Mouse (Mus musculus): ENCODE measurements around the gene Mrpl45. TPM values are rescaled to one million over a fixed set of nuclear protein-coding genes. Genes with fewer than 3 reads are reported as not detected.

Gene Mrpl45
- total and polyA plus RNA-seq, 3 experiments: 106 to 153 (median 124) TPM

GRCm38 (mm10) chr11:97333044-97333443, 17.5 kb downstream of the Mrpl45 start:
- H3K4me1 ChIP-seq (ENCODE audit: control insufficient read depth in 1 of 2, insufficient read depth in 2 of 2): peaks cover 20 to 53% of the 10 kb centered on the region in 2 experiments
- dilution Hi-C loops (cut with MboI; ENCODE audit: extremely low pct_ligation_motif_present, extremely low pct_unique_long_range_greater_than_20kb, low sequenced_read_pairs): no loop called here
- no peaks in the 10 kb centered on the region for H3K79me2 ChIP-seq (replicated peaks; ENCODE audit: control insufficient read depth, extremely low read depth, insufficient read depth, poor library complexity, severe bottlenecking)
- no peak overlapping the region for H3K27ac ChIP-seq (ENCODE audit: insufficient read depth, low read depth)
- peak; percentile 40 for DNase-seq (ENCODE audit: extremely low read depth)
- no peak overlapping the region for H3K9ac ChIP-seq (ENCODE audit: insufficient read depth, low read depth)
- TF ChIP-seq MAZ (IDR thresholded peaks at IDR 0.05; ENCODE audit: low read depth, low read length): no peak
- TF ChIP-seq PAX5 (IDR thresholded peaks at IDR 0.05; ENCODE audit: low read length): no peak
- no peak for TF ChIP-seq POLR2AphosphoS2 (IDR thresholded peaks at IDR 0.05; ENCODE audit: low read depth, low read length)
- TF ChIP-seq ZNF384 (IDR thresholded peaks at IDR 0.05; ENCODE audit: low read depth, low read length): no peak
- TF ChIP-seq CHD2 (IDR thresholded peaks at IDR 0.05; ENCODE audit: low read length): no peak
- TF ChIP-seq MEF2A (IDR thresholded peaks at IDR 0.05; ENCODE audit: borderline replicate concordance, low read depth, low read length): no peak
- no peak for TF ChIP-seq SMC3 (IDR thresholded peaks at IDR 0.05; ENCODE audit: low read depth, low read length)
- TF ChIP-seq MYC (IDR thresholded peaks at IDR 0.05; ENCODE audit: low read depth, low read length): no peak
- no peak for TF ChIP-seq JUND (conservative IDR thresholded peaks at IDR 0.05; ENCODE audit: low read depth, low read length)
- TF ChIP-seq POLR2A (IDR thresholded peaks at IDR 0.05; ENCODE audit: low read depth, low read length): no peak
- TF ChIP-seq RAD21 (IDR thresholded peaks at IDR 0.05; ENCODE audit: low read depth, low read length): no peak
- TF ChIP-seq NELFE (IDR thresholded peaks at IDR 0.05; ENCODE audit: low read depth, low read length): no peak
- H3K27me3 ChIP-seq (replicated peaks): no peaks in the 10 kb centered on the region
- in situ Hi-C loops (cut with MboI; ENCODE audit: low pct_ligation_motif_present, low pct_unique_long_range_greater_than_20kb, low sequenced_read_pairs): no loop called here
- H3K9me3 ChIP-seq (replicated peaks; ENCODE audit: low read length): no peaks in the 10 kb centered on the region
- H3K4me2 ChIP-seq (ENCODE audit: insufficient read depth, low read depth, poor library complexity, severe bottlenecking): no peak overlapping the region
- H3K36me3 ChIP-seq (replicated peaks in 1 of 2; ENCODE audit: control insufficient read depth in 1 of 2, insufficient read depth in 1 of 2, low read length in 1 of 2): peaks cover 18 to 48% of the 10 kb centered on the region in 2 experiments
- H3K4me3 ChIP-seq (replicated peaks in 1 of 3; ENCODE audit: low read depth in 2 of 3, low read length in 2 of 3, poor library complexity in 1 of 3): no peak overlapping the region

- H3K79me2 ChIP-seq (replicated peaks; ENCODE audit: control insufficient read depth, extremely low read depth, insufficient read depth, poor library complexity, severe bottlenecking): no peaks in the 10 kb centered on the region
- H3K27ac ChIP-seq (ENCODE audit: insufficient read depth, low read depth): no peak overlapping the region
- in situ Hi-C loops (cut with MboI; ENCODE audit: low pct_ligation_motif_present, low pct_unique_long_range_greater_than_20kb, low sequenced_read_pairs) (no loop called here), dilution Hi-C loops (cut with MboI; ENCODE audit: extremely low pct_ligation_motif_present, extremely low pct_unique_long_range_greater_than_20kb, low sequenced_read_pairs) (no loop called here)
- H3K9me3 ChIP-seq (replicated peaks; ENCODE audit: low read length): no peaks in the 10 kb centered on the region
- no peaks in the 10 kb centered on the region for H3K27me3 ChIP-seq (replicated peaks)
- H3K36me3 ChIP-seq (replicated peaks in 1 of 2; ENCODE audit: control insufficient read depth in 1 of 2, insufficient read depth in 1 of 2, low read length in 1 of 2): peaks cover 10 to 40% of the 10 kb centered on the region in 2 experiments
- no peak overlapping the region for H3K4me2 ChIP-seq (ENCODE audit: insufficient read depth, low read depth, poor library complexity, severe bottlenecking)
- peaks cover 20 to 45% of the 10 kb centered on the region in 2 experiments for H3K4me1 ChIP-seq (ENCODE audit: control insufficient read depth in 1 of 2, insufficient read depth in 2 of 2)
- no peak for DNase-seq (ENCODE audit: extremely low read depth)
- H3K9ac ChIP-seq (ENCODE audit: insufficient read depth, low read depth): no peak overlapping the region
- no peak overlapping the region for H3K4me3 ChIP-seq (replicated peaks in 1 of 3; ENCODE audit: low read depth in 2 of 3, low read length in 2 of 3, poor library complexity in 1 of 3)
- TF ChIP-seq MAX (IDR thresholded peaks at IDR 0.05; ENCODE audit: low read length) (no peak), MYC (IDR thresholded peaks at IDR 0.05; ENCODE audit: low read depth, low read length) (no peak), ETS1 (conservative IDR thresholded peaks at IDR 0.05; ENCODE audit: low read depth, low read length) (no peak), EP300 (IDR thresholded peaks at IDR 0.05; ENCODE audit: low read length) (no peak), JUN (IDR thresholded peaks at IDR 0.05; ENCODE audit: insufficient read depth, low read depth, low read length) (no peak), GABPA (IDR thresholded peaks at IDR 0.05; ENCODE audit: insufficient replicate concordance, low read depth, low read length) (no peak), CHD1 (IDR thresholded peaks at IDR 0.05; ENCODE audit: low read depth, low read length) (no peak), PAX5 (IDR thresholded peaks at IDR 0.05; ENCODE audit: low read length) (no peak), TBP (conservative IDR thresholded peaks at IDR 0.05; ENCODE audit: low read depth, low read length) (no peak), SIN3A (IDR thresholded peaks at IDR 0.05; ENCODE audit: low read length) (no peak), ZKSCAN1 (IDR thresholded peaks at IDR 0.05; ENCODE audit: borderline replicate concordance, low read depth, low read length) (no peak), IRF4 (IDR thresholded peaks at IDR 0.05; ENCODE audit: low read depth, low read length) (no peak), NELFE (IDR thresholded peaks at IDR 0.05; ENCODE audit: low read depth, low read length) (no peak), ZMIZ1 (IDR thresholded peaks at IDR 0.05; ENCODE audit: low read depth, low read length) (no peak), HCFC1 (IDR thresholded peaks at IDR 0.05; ENCODE audit: low read depth, low read length) (no peak)
These were observed 18.4 kb downstream of the Mrpl45 start for GRCm38 (mm10) chr11:97333896-97334295.
